9 mouse cellular contexts compared by ENCODE assay signal in the genomic region with DNA sequence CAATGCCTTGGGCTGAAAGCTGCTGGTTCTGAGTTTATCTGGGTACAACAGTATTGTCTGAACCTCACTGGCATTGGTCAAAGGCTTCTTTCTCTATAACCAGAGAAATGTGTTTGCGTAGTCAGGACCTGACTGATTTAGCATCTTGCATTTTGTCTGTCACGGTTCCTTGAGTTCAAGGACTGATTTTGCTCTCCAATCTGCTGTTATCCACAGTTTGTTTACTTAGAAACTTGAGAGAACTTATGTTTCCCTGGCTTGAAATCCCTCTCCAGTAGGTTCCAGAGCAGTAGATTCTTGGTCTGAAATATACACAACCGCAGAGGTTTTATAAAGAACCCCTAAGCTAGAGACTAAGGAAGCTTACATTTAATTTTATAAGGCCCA. TPM values are rescaled to one million over a fixed set of nuclear protein-coding genes. Genes with fewer than 3 reads are reported as not detected.
A peak's percentile ranks its signal among the peaks of the same experiment; 100 is the strongest.
DNase-seq lines count a peak whose midpoint lies in the region; ATAC-seq and TF ChIP-seq lines count a peak whose summit lies in the region.
"Had no signal": no experiment of that assay in that cellular context is flagged by ENCODE, and none has a peak within 500 bp of the region (broad histone marks: within the 10 kb centered on the region; RNA-seq: fewer than 3 reads in every experiment).

No protein-coding gene starts in this region.

- 31% methylated on average over 3 of the region's 3 CpGs for WGBS in kidney, embryonic 15.5 days
- 63% methylated on average over 3 of the region's 3 CpGs for WGBS in forebrain, embryonic 11.5 days
- WGBS in hindbrain, postnatal 0 days = 44% methylated on average over 3 of the region's 3 CpGs
- 36% methylated on average over 3 of the region's 3 CpGs for WGBS in midbrain, postnatal 0 days

- TF ChIP-seq CTCF in hindbrain, postnatal 0 days (IDR thresholded peaks at IDR 0.05; ENCODE audit: low read depth) = no peak
- no peak for TF ChIP-seq CTCF in midbrain, postnatal 0 days (IDR thresholded peaks at IDR 0.05)

- H3K27ac ChIP-seq in kidney, embryonic 15.5 days = peak overlapping the region; percentile 94
- H3K27ac ChIP-seq in forebrain, embryonic 11.5 days (ENCODE audit: low read depth, low read length) = peak overlapping the region; percentile 80
- H3K27ac ChIP-seq in hindbrain, postnatal 0 days = peak overlapping the region; percentile 74
- H3K27ac ChIP-seq in midbrain, postnatal 0 days (ENCODE audit: low read depth, low read length) = peak overlapping the region; percentile 68

- H3K4me3 ChIP-seq in kidney, embryonic 15.5 days (replicated peaks) = no peak overlapping the region
- H3K4me3 ChIP-seq in forebrain, embryonic 11.5 days (ENCODE audit: low read depth, low read length) = no peak overlapping the region
- H3K4me3 ChIP-seq in hindbrain, postnatal 0 days (ENCODE audit: low read length) = no peak overlapping the region
- no peak overlapping the region for H3K4me3 ChIP-seq in midbrain, postnatal 0 days (ENCODE audit: low read depth, low read length)

- peaks cover 5% of the 10 kb centered on the region for H3K36me3 ChIP-seq in kidney, embryonic 15.5 days
- H3K36me3 ChIP-seq in forebrain, embryonic 11.5 days (ENCODE audit: control insufficient read depth, insufficient read depth, low read length) = no peaks in the 10 kb centered on the region
- no peaks in the 10 kb centered on the region for H3K36me3 ChIP-seq in hindbrain, postnatal 0 days (ENCODE audit: insufficient read depth, low read length)
- no peaks in the 10 kb centered on the region for H3K36me3 ChIP-seq in midbrain, postnatal 0 days (ENCODE audit: insufficient read depth, low read length)

- no peaks in the 10 kb centered on the region for H3K27me3 ChIP-seq in kidney, embryonic 15.5 days
- H3K27me3 ChIP-seq in forebrain, embryonic 11.5 days (ENCODE audit: control insufficient read depth, insufficient read depth, low read length) = no peaks in the 10 kb centered on the region
- H3K27me3 ChIP-seq in hindbrain, postnatal 0 days (ENCODE audit: insufficient read depth, low read length) = no peaks in the 10 kb centered on the region
- H3K27me3 ChIP-seq in midbrain, postnatal 0 days (ENCODE audit: insufficient read depth, low read length) = no peaks in the 10 kb centered on the region

- peak overlapping the region; percentile 31; the same call in 1 of the 2 replicates for H3K4me2 ChIP-seq in kidney, embryonic 15.5 days
- H3K4me2 ChIP-seq in forebrain, embryonic 11.5 days (ENCODE audit: low read depth, low read length, severe bottlenecking) = no peak overlapping the region
- no peak overlapping the region for H3K4me2 ChIP-seq in hindbrain, postnatal 0 days (ENCODE audit: low read depth, low read length)
- H3K4me2 ChIP-seq in midbrain, postnatal 0 days (ENCODE audit: low read depth, low read length, poor library complexity, severe bottlenecking) = no peak overlapping the region

- no peak overlapping the region for H3K9ac ChIP-seq in kidney, embryonic 15.5 days
- H3K9ac ChIP-seq in forebrain, embryonic 11.5 days (ENCODE audit: low read length) = peak overlapping the region; percentile 20; the same call in 1 of the 2 replicates
- H3K9ac ChIP-seq in hindbrain, postnatal 0 days (replicated peaks; ENCODE audit: low read length) = no peak overlapping the region
- H3K9ac ChIP-seq in midbrain, postnatal 0 days (replicated peaks; ENCODE audit: low read length, poor library complexity, severe bottlenecking) = no peak overlapping the region

- H3K4me1 ChIP-seq in kidney, embryonic 15.5 days = peaks cover 42% of the 10 kb centered on the region
- peaks cover 16% of the 10 kb centered on the region for H3K4me1 ChIP-seq in forebrain, embryonic 11.5 days (replicated peaks; ENCODE audit: control insufficient read depth, insufficient read depth, low read length)
- H3K4me1 ChIP-seq in hindbrain, postnatal 0 days (ENCODE audit: insufficient read depth, low read length) = peaks cover 21% of the 10 kb centered on the region
- peaks cover 12% of the 10 kb centered on the region for H3K4me1 ChIP-seq in midbrain, postnatal 0 days (ENCODE audit: insufficient read depth, low read length)

- H3K9me3 ChIP-seq in kidney, embryonic 15.5 days (replicated peaks) = no peaks in the 10 kb centered on the region
- H3K9me3 ChIP-seq in forebrain, embryonic 11.5 days (ENCODE audit: control insufficient read depth, low read length) = no peaks in the 10 kb centered on the region
- no peaks in the 10 kb centered on the region for H3K9me3 ChIP-seq in hindbrain, postnatal 0 days (ENCODE audit: low read length)
- H3K9me3 ChIP-seq in midbrain, postnatal 0 days (ENCODE audit: low read length) = no peaks in the 10 kb centered on the region

- no peak for DNase-seq in kidney, postnatal 36 days
- DNase-seq in forebrain, embryonic 11.5 days (ENCODE audit: low spot score) = no peak
- no peak for DNase-seq in hindbrain, postnatal 0 days (ENCODE audit: low spot score)
- no peak for DNase-seq in midbrain, postnatal 0 days (ENCODE audit: low spot score)
- no peak for DNase-seq in B cell, adult 2 months
- no peak for DNase-seq in spleen, postnatal 4 days (ENCODE audit: low spot score in 2 of 2)
- DNase-seq in thymus, postnatal 25 days = no peak
- DNase-seq: thymus, postnatal 14 days had no signal

- ATAC-seq in kidney, embryonic 15.5 days (replicated peaks; ENCODE audit: low FRiP score) = peak; percentile 38
- ATAC-seq in forebrain, embryonic 11.5 days (replicated peaks; ENCODE audit: low FRiP score) = no peak
- no peak for ATAC-seq in hindbrain, postnatal 0 days
- ATAC-seq in midbrain, postnatal 0 days (ENCODE audit: low FRiP score) = 0 out of 2 replicates have a peak, but pooled peaks have one; percentile 14

RNA-seq across cellular contexts. Expression of a gene that starts 47.5 kb away (rescaled TPM):
- 15.9 and 18.5 TPM in 2 replicates for polyA plus RNA-seq in kidney, embryonic 15.5 days (2015; fragmentation: Nextera tagmentation; extraction: Ambion mirVana)
- 3.8 and 5.4 TPM in 2 replicates for polyA plus RNA-seq in forebrain, embryonic 11.5 days (2014; fragmentation: Nextera tagmentation; extraction: Ambion mirVana)
- total RNA-seq in hindbrain, postnatal 0 days (2014; rRNA removed) = 5.3 and 9.6 TPM in 2 replicates
- polyA plus RNA-seq in hindbrain, postnatal 0 days (2015; fragmentation: Nextera tagmentation; extraction: Ambion mirVana) = 5.7 and 6.2 TPM in 2 replicates
- total RNA-seq in midbrain, postnatal 0 days (2014; rRNA removed) = 0.47 and 1.9 TPM in 2 replicates
- polyA plus RNA-seq in midbrain, postnatal 0 days (2015; fragmentation: Nextera tagmentation; extraction: Ambion mirVana) = 4.2 and 6.1 TPM in 2 replicates

Comparison
In these comparisons a context has a peak if more than half of its experiments do, and no peak if none do; other contexts are left out.
1. ATAC-seq: peak in kidney, embryonic 15.5 days (single experiment) and midbrain, postnatal 0 days (single experiment); none in forebrain, embryonic 11.5 days (single experiment) and hindbrain, postnatal 0 days (single experiment).
2. Peak in every context shown above with its lines, with median percentiles within 50 percentile points of each other: H3K27ac ChIP-seq.